Mouse (Mus musculus): ENCODE measurements around the gene Mmp21. TPM values are rescaled to one million over a fixed set of nuclear protein-coding genes. Genes with fewer than 3 reads are reported as not detected.

Mmp21 gene
- polyA plus RNA-seq, 1 experiment from 2014 or later = 0.11 TPM

DNA sequence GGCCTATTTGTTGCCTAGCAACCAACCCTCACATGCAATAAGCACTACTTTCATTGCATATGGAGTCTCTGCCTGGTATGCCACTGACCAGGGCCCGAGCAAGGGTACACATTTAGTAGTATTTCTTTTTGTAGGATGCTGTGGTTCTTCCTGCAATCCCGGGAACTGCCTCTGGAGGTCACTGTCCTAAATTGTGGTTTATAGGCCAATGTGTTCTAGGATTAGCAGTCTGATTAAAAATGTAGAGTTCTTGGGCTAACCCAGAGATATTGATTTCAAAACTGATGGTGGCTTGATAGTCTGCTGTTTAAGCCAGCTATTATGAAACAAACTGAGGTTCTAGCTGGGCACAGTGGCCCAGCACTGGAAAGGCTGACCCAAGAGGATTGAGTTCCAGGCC lies 47.4 kb downstream of the Mmp21 start:
- no peak overlapping the region for H3K4me3 ChIP-seq (ENCODE audit: low read depth, low read length)
- no peaks in the 10 kb centered on the region for H3K27me3 ChIP-seq (ENCODE audit: insufficient read depth, low read length)
- DNase-seq (peak; percentile 70), ATAC-seq (no peak)
- H3K27ac ChIP-seq (ENCODE audit: low read depth) = no peak overlapping the region
- 16% methylated on average over 2 of the region's 2 CpGs for WGBS (ENCODE audit: insufficient replicate concordance)
- peaks cover 3% of the 10 kb centered on the region; the same call in 1 of the 2 replicates for H3K4me1 ChIP-seq (ENCODE audit: insufficient read depth)
- TF ChIP-seq CTCF (IDR thresholded peaks at IDR 0.05; ENCODE audit: low read depth) (peak; percentile 65), EP300 (IDR thresholded peaks at IDR 0.05; ENCODE audit: low read depth) (no peak)
- no peak overlapping the region for H3K4me2 ChIP-seq (ENCODE audit: low read depth, low read length)
- no peaks in the 10 kb centered on the region for H3K9me3 ChIP-seq (ENCODE audit: low read length)
- H3K36me3 ChIP-seq (replicated peaks; ENCODE audit: insufficient read depth, low read length) = no peaks in the 10 kb centered on the region
- no peak overlapping the region for H3K9ac ChIP-seq (replicated peaks)

DNA sequence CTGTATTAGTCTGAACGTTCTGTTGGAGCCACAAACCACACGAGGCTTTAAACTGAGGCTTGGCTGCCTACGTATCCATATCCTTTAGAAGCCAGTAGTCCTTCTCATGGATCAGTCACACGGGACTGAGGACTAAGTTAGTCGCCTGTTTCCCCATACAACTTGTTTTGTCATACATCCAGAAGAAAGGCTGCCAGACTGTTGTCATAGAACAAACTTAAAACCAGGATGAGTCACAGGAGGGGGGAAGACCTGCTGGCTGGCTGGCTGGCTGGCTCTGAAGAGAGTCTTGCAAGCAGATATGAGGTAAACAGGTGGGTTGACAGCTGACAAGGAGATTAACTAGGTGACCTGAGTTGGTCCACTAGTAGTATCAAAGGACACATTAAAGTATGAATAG lies 49.0 kb downstream of the Mmp21 start:
- no peak for ATAC-seq
- Histone ChIP-seq H3K9ac (replicated peaks) (no peak overlapping the region), H3K4me1 (ENCODE audit: insufficient read depth) (no peaks in the 10 kb centered on the region), H3K4me2 (ENCODE audit: low read depth, low read length) (no peak overlapping the region), H3K36me3 (replicated peaks; ENCODE audit: insufficient read depth, low read length) (no peaks in the 10 kb centered on the region), H3K9me3 (ENCODE audit: low read length) (no peaks in the 10 kb centered on the region), H3K27me3 (ENCODE audit: insufficient read depth, low read length) (no peaks in the 10 kb centered on the region), H3K4me3 (ENCODE audit: low read depth, low read length) (no peak overlapping the region), H3K27ac (ENCODE audit: low read depth) (no peak overlapping the region)
- TF ChIP-seq EP300 (IDR thresholded peaks at IDR 0.05; ENCODE audit: low read depth) (no peak), CTCF (IDR thresholded peaks at IDR 0.05; ENCODE audit: low read depth) (no peak)
- no peak for DNase-seq
- WGBS (ENCODE audit: insufficient replicate concordance) = 54% methylated on average over 5 of the region's 5 CpGs

DNA sequence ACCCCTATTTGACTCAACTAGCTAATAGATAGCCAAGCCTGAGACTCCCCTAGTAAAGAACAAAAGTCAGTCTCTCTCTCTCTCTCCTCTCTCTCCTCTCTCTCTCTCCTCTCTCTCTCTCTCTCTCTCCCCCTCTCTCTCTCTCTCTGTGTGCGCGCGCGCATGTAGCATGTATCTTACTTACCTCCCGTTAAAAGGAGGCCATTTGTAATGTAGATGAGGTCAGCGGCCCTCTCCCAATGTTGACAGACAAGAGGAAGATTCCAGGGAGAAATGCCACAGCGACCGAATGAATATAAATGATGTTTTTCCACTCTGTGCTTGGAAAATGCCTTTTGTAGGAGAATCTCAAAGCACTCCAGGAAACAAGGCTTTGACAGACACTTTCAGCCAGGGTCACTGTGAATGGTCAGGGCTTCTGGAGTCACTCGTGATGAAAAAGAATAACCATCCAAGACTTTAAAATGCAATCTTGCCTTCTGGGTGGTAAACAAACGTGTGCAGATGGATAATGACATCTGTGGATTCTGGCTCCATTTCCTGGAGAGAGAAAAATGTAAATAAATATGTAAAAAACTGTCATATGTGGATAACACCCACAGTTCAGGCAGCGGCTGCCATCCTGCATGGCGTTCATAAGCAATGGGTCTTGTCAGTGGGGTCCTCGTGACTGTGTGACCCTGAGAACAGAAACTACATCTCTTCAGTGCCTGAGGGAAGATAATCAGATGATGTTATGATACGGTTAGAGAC lies 52.5 kb downstream of the Mmp21 start:
- Histone ChIP-seq H3K27me3 (ENCODE audit: insufficient read depth, low read length) (no peaks in the 10 kb centered on the region), H3K27ac (ENCODE audit: low read depth) (no peak overlapping the region), H3K36me3 (replicated peaks; ENCODE audit: insufficient read depth, low read length) (no peaks in the 10 kb centered on the region), H3K9me3 (ENCODE audit: low read length) (no peaks in the 10 kb centered on the region), H3K4me2 (ENCODE audit: low read depth, low read length) (no peak overlapping the region), H3K9ac (replicated peaks) (no peak overlapping the region), H3K4me1 (ENCODE audit: insufficient read depth) (no peaks in the 10 kb centered on the region), H3K4me3 (ENCODE audit: low read depth, low read length) (no peak overlapping the region)
- WGBS (ENCODE audit: insufficient replicate concordance) = 61% methylated on average over 14 of the region's 14 CpGs
- no peak for TF ChIP-seq EP300 (IDR thresholded peaks at IDR 0.05; ENCODE audit: low read depth)
- TF ChIP-seq CTCF (IDR thresholded peaks at IDR 0.05; ENCODE audit: low read depth) = no peak
- DNase-seq = no peak
- ATAC-seq = no peak

Other genes with a start within 250 kb of the Mmp21 start
- not detected in 2 replicates for gene Tex36, start 77.9 kb downstream of the Mmp21 start, polyA plus RNA-seq (2015; fragmentation: Nextera tagmentation; extraction: Ambion mirVana)
- gene Edrf1, start 42.5 kb downstream of the Mmp21 start, polyA plus RNA-seq (2015; fragmentation: Nextera tagmentation; extraction: Ambion mirVana) = 3.9 and 4.5 TPM in 2 replicates
- 68.7 and 70.3 TPM in 2 replicates for gene Bccip, start 29.3 kb upstream of the Mmp21 start, polyA plus RNA-seq (2015; fragmentation: Nextera tagmentation; extraction: Ambion mirVana)
- 51.9 and 56.1 TPM in 2 replicates for gene Uros, start 30.0 kb upstream of the Mmp21 start, polyA plus RNA-seq (2015; fragmentation: Nextera tagmentation; extraction: Ambion mirVana)
- not detected in 2 replicates for gene Fank1, start 96.8 kb upstream of the Mmp21 start, polyA plus RNA-seq (2015; fragmentation: Nextera tagmentation; extraction: Ambion mirVana)
- 5.2 and 5.5 TPM in 2 replicates for gene Dhx32, start 102.7 kb upstream of the Mmp21 start, polyA plus RNA-seq (2015; fragmentation: Nextera tagmentation; extraction: Ambion mirVana)

Data from liver, postnatal 0 days (tissue).